Mouse (Mus musculus) bone marrow, adult 2 months (tissue): Measurements from ENCODE around the gene Cacna1c. TPM values are rescaled to one million over a fixed set of nuclear protein-coding genes. Genes with fewer than 3 reads are reported as not detected.

Source experiments
- H3K27ac ChIP-seq: fragments of 200-500 bp; 2 replicates; pipeline ENCODE4 v1.5.1; 2012; ENCODE audit warnings: low read depth, mild to moderate bottlenecking, control low read depth, inconsistent platforms, low read length; ENCODE audit not compliant: control insufficient read depth, poor library complexity, insufficient read depth
- H3K4me1 ChIP-seq: fragments of 200-500 bp; 2 replicates; pipeline ENCODE4 v1.6.1; 2011; ENCODE audit warnings: low read length; ENCODE audit not compliant: control insufficient read depth, insufficient read depth
- H3K4me3 ChIP-seq: fragments of 200-500 bp; replicated peaks from 2 replicates; pipeline ENCODE3; 2011; ENCODE audit warnings: mild to moderate bottlenecking, low read depth, low read length, control low read depth; ENCODE audit not compliant: control insufficient read depth
- CTCF ChIP-seq: fragments of 200-500 bp; IDR thresholded peaks from 2 replicates; pipeline ENCODE4 v1.5.1; 2011; ENCODE audit warnings: low read length, control low read depth; ENCODE audit not compliant: control insufficient read depth, insufficient read depth
- POLR2A ChIP-seq: fragments of 200-500 bp; IDR thresholded peaks from 2 replicates; pipeline ENCODE4 v1.6.1; 2011; ENCODE audit warnings: low read depth, mild to moderate bottlenecking, control low read depth, low read length, borderline replicate concordance; ENCODE audit not compliant: control insufficient read depth
- WGBS: fragments of 180-500 bp; shearing (Covaris S2); methylation state at CpG from one replicate; pipeline ENCODE4 v1.1.7; 2018; 5-methylcytosine and 5-hydroxymethylcytosine counted together
- polyA plus RNA-seq: library from polyadenylated mRNA; stranded (reverse); fragments of >200 nt; gene quantifications from 2 replicates; pipeline ENCODE4 v1.2.4, GENCODE M21; 2011; ENCODE audit warnings: low replicate concordance; ENCODE audit not compliant: missing spikeins, insufficient read depth, insufficient read length

The Cacna1c gene
- polyA plus RNA-seq, 1 experiment = 3.1 TPM

DNA sequence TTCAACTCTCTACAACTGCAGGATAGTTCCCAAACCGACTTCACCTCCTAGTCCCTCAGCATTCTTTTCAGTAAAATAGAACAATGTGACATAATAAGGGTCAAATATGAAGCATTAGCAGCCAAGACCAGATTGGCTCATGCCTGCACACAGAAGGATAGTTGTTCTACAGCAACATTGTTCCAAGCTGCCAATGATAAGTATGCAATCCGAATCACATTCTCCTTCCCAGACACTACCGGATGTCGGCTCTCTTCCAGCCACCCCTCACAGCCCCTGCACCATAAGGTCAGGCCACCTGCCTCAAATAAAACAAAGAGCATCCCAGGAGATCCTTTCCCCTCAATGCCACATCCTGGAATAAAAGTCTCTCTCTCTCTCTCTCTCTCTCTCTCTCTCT is 125.4 kb downstream of the Cacna1c start:
- TF ChIP-seq POLR2A (no peak), CTCF (no peak)
- 73% methylated on average over 4 of the region's 4 CpGs for WGBS
- no peak overlapping the region for H3K4me3 ChIP-seq
- H3K27ac ChIP-seq = no peak overlapping the region
- no peaks in the 10 kb centered on the region for H3K4me1 ChIP-seq

DNA sequence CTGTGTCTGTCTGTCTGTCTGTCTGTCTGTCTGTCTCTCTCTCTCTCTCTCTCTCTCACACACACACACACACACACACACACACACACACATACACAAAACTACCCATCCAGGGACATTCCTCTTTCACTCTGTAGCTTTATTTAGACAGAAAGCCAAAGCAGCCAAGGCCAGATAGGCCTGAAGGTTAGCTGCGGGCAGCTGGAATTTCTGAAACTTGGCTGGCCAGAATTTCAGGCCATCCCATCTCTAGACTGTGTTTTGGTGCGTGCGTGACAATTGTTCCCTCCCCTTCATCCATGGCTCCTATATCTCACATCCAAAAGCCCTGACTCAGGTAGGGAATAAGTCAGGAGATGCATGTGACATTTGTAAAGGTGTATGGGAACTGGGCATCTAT is 125.9 kb downstream of the Cacna1c start:
- Histone ChIP-seq H3K4me3 (no peak overlapping the region), H3K4me1 (no peaks in the 10 kb centered on the region), H3K27ac (no peak overlapping the region)
- TF ChIP-seq POLR2A (no peak), CTCF (no peak)
- 77% methylated on average over 3 of the region's 3 CpGs for WGBS

DNA sequence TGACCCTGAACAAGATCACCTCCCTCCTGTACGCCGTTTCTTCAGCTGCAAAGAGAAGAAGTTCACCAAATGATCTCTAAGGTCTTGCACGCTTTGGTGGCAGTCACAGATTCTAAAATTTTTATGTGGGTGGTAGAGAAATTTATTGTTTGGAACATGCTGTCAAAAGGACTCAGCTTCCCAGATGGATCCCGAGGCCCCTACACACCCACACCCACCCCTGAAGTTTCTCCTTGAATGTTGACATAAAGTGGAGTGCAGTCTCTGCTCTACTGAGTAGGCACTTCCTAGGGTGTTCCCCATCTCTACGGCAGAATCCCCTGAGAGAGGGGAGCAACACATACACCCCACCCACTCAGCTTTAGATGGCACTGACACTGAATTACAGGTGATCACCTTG is 127.1 kb downstream of the Cacna1c start:
- H3K4me1 ChIP-seq = no peaks in the 10 kb centered on the region
- TF ChIP-seq CTCF (no peak), POLR2A (no peak)
- H3K27ac ChIP-seq = no peak overlapping the region
- no peak overlapping the region for H3K4me3 ChIP-seq
- 73% methylated on average over 5 of the region's 5 CpGs for WGBS

DNA sequence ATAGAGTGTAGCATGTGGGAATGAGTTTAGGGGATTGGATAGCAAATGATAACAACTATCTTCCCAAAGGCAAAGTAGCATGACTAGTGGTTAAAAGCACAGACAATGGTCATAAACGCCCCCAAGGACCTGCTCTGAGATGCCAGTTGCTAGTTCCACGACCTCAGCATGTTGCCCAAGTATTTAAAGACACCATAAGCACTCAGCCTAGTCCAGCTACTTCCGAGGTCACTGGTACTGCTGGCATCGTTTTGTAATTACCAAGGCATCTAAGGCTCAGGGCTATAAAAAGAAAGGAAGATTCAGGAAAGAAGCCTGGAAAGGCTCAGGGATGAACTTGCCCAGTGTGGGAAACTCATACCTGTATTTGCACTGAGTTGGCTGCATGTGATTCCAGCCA is 127.6 kb downstream of the Cacna1c start:
- 55% methylated on average over 4 of the region's 4 CpGs for WGBS
- Histone ChIP-seq H3K27ac (no peak overlapping the region), H3K4me1 (no peaks in the 10 kb centered on the region), H3K4me3 (no peak overlapping the region)
- TF ChIP-seq CTCF (no peak), POLR2A (no peak)

DNA sequence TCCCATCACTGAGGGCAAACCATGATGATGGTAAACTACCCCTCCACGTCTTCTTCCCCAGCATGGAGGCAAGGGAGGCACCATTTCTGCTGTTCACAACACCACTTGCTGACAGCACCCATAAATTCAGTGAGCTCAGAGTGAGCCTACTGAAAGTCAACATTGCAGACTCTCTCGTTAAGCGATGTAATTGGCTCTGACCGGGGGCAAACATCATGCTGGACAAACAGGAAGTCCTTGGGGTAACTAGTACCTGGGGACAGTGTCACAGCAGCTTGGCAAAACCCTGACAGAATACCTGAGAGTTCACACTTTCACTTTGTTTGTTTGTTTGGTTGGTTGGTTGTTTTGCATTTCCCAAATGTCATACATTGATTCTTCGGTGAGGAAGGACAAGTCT is 131.3 kb downstream of the Cacna1c start:
- H3K4me1 ChIP-seq = no peaks in the 10 kb centered on the region
- TF ChIP-seq POLR2A (no peak), CTCF (no peak)
- 74% methylated on average over 5 of the region's 5 CpGs for WGBS
- no peak overlapping the region for H3K4me3 ChIP-seq
- H3K27ac ChIP-seq = no peak overlapping the region

DNA sequence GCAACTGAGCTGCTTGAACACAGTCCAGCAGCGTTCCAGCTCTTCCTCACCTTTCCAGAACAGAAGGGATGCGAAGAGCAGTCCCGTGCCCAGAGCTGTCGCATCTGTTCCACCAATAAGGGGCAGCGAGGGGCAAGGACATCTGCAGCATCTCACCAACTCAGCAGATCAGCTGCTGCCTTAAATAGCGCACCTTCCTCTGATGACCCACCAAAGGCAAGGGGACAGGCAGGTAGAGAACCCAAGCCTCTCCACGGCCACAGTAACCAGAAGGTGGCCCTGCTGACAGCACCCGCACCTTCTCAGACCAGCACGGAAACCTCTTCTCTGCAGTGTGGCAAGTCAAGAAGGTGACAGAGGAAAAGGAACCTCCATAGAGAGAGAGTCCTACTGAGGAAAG is 131.8 kb downstream of the Cacna1c start:
- Histone ChIP-seq H3K4me3 (no peak overlapping the region), H3K4me1 (no peaks in the 10 kb centered on the region), H3K27ac (no peak overlapping the region)
- 83% methylated on average over 9 of the region's 9 CpGs for WGBS
- no peak for TF ChIP-seq CTCF
- no peak for TF ChIP-seq POLR2A

DNA sequence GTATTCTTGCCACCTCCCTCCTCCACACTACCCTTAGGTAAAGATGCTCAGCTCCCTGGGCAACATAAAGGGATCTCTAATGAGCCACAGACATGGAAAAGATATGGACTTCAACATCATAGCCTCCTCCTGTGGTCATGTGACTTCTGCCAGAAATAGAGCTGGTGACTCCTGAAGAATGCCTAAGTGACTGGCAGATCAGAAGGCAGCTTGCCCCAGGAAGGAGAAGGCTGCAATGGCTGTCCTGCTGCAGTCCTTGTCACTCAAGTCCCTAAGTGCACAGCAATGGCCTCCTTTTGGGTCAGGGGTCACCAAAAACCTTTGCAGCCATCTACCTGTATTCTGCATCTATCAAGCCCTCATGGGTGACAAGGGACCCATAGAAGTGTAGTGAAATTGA is 133.5 kb downstream of the Cacna1c start:
- no peak for TF ChIP-seq CTCF
- no peak for TF ChIP-seq POLR2A
- no peak overlapping the region for H3K27ac ChIP-seq
- no peaks in the 10 kb centered on the region for H3K4me1 ChIP-seq
- H3K4me3 ChIP-seq = no peak overlapping the region

DNA sequence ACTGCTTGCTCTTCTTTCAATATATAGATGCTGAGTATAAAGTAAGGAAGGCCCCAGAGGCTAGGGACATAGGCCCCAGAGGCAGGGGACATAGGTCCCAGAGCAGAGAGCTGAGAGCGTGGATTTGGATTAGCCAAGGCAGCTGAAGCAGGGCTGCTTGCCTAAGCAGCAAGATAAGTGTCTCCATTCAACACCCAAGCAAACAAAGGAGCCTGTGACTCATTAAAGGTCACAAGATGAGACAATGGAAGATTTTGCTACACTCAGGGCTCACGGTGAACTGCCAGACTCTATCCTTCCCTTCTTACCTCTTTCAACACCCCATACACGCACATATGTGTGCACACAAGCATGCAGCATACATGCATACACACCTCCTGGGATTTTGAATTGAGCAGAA is 137.3 kb downstream of the Cacna1c start:
- H3K4me3 ChIP-seq = no peak overlapping the region
- H3K4me1 ChIP-seq = no peaks in the 10 kb centered on the region

DNA sequence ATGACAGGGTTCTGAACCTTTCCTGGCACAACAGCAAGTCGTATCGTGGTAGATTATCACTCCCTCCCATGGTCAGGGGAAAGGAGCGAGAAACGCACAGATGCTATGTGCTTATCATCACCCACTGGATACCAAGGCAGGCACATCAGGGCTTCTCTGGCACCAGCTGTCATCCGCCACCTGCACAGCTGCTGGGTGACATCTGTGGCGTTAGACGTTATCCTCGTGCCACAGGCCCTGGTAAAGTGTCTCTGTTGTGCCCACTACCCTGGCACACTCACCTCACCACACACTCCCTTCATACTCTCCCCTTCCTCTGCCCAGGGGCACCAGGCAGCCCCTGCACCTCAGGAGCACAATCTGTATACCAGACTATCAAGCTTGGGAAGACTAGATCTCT is 137.8 kb downstream of the Cacna1c start:
- WGBS = 73% methylated on average over 8 of the region's 8 CpGs
- no peak overlapping the region for H3K27ac ChIP-seq
- no peak for TF ChIP-seq POLR2A
- TF ChIP-seq CTCF = no peak
- H3K4me1 ChIP-seq = no peaks in the 10 kb centered on the region
- no peak overlapping the region for H3K4me3 ChIP-seq

More for the DNA sequence above, 137.3 kb downstream of the Cacna1c start:
- WGBS = 68% methylated on average over 3 of the region's 3 CpGs
- no peak for TF ChIP-seq POLR2A
- no peak for TF ChIP-seq CTCF
- no peak overlapping the region for H3K27ac ChIP-seq
